Mouse (Mus musculus) embryonic facial prominence, embryonic 15.5 days (tissue): ENCODE data around the gene Brd1. TPM values are rescaled to one million over a fixed set of nuclear protein-coding genes. Genes with fewer than 3 reads are reported as not detected.
"Not testable (repeated sequence)": the region's sequence is repeated elsewhere in the genome, so short reads cannot be mapped to it uniquely, and the experiment has no call there.

Source experiments
- ATAC-seq: fragments of 200-750 bp; cut with Nextera tagmentation; 2 replicates; pipeline ENCODE4 v1.8.0; 2017; ENCODE audit warnings: low read depth, moderate TSS enrichment; ENCODE audit not compliant: insufficient number of reproducible peaks, low FRiP score, low TSS enrichment
- H3K27ac ChIP-seq: fragments of 300-500 bp; sonication (generic); replicated peaks from 2 replicates; pipeline ENCODE4 v1.5.1; 2015; ENCODE audit warnings: mild to moderate bottlenecking, inconsistent platforms
- H3K27me3 ChIP-seq: fragments of 300-500 bp; sonication (generic); 2 replicates; pipeline ENCODE4 v1.6.1; 2015; ENCODE audit warnings: inconsistent platforms
- H3K36me3 ChIP-seq: fragments of 300-500 bp; sonication (generic); 2 replicates; pipeline ENCODE4 v1.6.1; 2015; ENCODE audit warnings: mild to moderate bottlenecking, inconsistent platforms
- H3K4me1 ChIP-seq: fragments of 300-500 bp; sonication (generic); 2 replicates; pipeline ENCODE4 v1.6.1; 2015; ENCODE audit warnings: inconsistent platforms
- H3K4me2 ChIP-seq: fragments of 300-500 bp; sonication (generic); replicated peaks from 2 replicates; pipeline ENCODE4 v1.6.1; 2015; ENCODE audit warnings: mild to moderate bottlenecking, inconsistent platforms
- H3K4me3 ChIP-seq: fragments of 300-500 bp; sonication (generic); replicated peaks from 2 replicates; pipeline ENCODE4 v1.5.1; 2015; ENCODE audit warnings: mild to moderate bottlenecking, inconsistent platforms
- H3K9ac ChIP-seq: fragments of 300-500 bp; sonication (generic); 2 replicates; pipeline ENCODE4 v1.6.1; 2015; ENCODE audit warnings: inconsistent platforms
- H3K9me3 ChIP-seq: fragments of 300-500 bp; sonication (generic); replicated peaks from 2 replicates; pipeline ENCODE4 v1.6.1; 2016; ENCODE audit warnings: inconsistent platforms
- WGBS: fragments of 180-500 bp; shearing (Covaris S2); methylation state at CpG from one replicate; pipeline ENCODE4 v1.1.7; 2015; 5-methylcytosine and 5-hydroxymethylcytosine counted together
- polyA plus RNA-seq: library from polyadenylated mRNA; unstranded; fragments of >200 nt; fragmentation: Nextera tagmentation; extraction: Ambion mirVana; gene quantifications from 2 replicates; pipeline ENCODE4 v1.2.1, GENCODE M21; 2015

The Brd1 gene
- polyA plus RNA-seq, 1 experiment from 2014 or later: 21.3 TPM

DNA sequence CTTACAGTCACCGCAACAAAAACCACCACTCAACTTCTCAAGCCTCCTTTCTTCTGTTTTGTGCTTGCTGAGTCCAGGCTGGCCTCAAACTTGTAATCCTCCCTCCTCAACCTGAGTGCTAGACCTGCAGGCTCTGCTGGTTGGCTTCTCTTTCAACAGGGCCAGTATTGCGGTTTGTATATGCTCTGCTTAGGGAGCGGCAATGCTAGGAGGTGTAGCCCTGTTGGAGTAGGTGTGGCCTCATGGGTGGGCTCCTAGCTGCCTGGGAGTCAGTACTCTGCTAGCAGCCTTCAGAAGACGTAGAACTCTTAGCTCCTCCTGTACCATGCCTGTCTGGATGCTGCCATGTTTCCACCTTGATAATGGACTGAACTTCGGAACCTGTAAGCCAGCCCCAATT lies 25.8 kb downstream of the Brd1 start:
- H3K4me3 ChIP-seq: no peak overlapping the region
- no peaks in the 10 kb centered on the region for H3K27me3 ChIP-seq
- no peak for ATAC-seq
- peaks cover 89% of the 10 kb centered on the region for H3K36me3 ChIP-seq
- H3K27ac ChIP-seq: no peak overlapping the region
- H3K4me1 ChIP-seq: no peaks in the 10 kb centered on the region
- no peaks in the 10 kb centered on the region for H3K9me3 ChIP-seq
- WGBS: 91% methylated on average over 5 of the region's 5 CpGs
- no peak overlapping the region for H3K4me2 ChIP-seq
- no peak overlapping the region for H3K9ac ChIP-seq

DNA sequence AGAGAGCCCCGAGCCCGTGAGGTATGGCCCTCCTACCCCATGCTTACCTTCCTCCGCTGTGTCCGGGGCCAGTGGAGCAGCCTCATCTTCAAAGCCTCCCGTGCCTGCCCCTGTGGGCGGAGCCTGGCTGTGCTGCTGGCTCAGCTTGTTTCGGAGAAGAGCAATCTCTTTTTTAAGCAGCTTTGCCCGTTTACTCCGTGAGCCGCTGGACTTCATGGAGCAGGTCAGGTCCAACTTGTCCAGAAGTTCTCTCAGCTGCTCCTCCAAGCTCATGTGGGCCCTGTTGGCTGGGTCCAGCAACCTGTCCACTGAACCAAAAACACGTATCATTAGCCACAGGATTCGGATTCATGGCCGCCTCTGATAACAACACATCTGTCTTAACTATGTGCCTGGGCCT lies 27.0 kb downstream of the Brd1 start:
- ATAC-seq, H3K27ac ChIP-seq, H3K9me3 ChIP-seq, H3K4me2 ChIP-seq, H3K9ac ChIP-seq, H3K4me3 ChIP-seq, H3K27me3 ChIP-seq, H3K4me1 ChIP-seq: not testable (repeated sequence)
- H3K36me3 ChIP-seq: peaks cover 88% of the 10 kb centered on the region
- WGBS: 56% methylated on average over 13 of the region's 13 CpGs

DNA sequence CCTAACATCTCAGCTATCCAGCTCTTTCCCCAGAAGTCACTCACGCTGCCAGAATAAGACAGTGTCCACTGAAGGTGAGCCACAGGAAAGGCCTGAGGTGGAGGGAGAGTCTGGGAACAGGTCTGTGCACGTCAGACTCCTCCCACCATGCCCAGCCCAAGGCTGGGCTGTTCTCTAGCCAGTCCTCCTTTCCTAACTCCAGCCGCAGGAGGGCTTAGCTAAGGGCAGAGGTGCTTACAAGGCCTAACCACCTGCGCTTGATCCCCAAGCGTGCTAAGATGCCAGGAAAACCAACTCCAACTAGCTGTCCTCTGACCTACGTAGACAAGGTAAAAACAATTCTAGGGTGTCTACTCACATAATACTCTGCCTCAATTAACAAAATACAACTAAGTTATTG lies 27.7 kb downstream of the Brd1 start:
- H3K4me2 ChIP-seq: no peak overlapping the region
- peaks cover 88% of the 10 kb centered on the region for H3K36me3 ChIP-seq
- 77% methylated on average over 6 of the region's 6 CpGs for WGBS
- H3K27ac ChIP-seq: no peak overlapping the region
- H3K4me3 ChIP-seq: no peak overlapping the region
- ATAC-seq: no peak
- H3K9ac ChIP-seq: no peak overlapping the region
- H3K9me3 ChIP-seq: no peaks in the 10 kb centered on the region
- no peaks in the 10 kb centered on the region for H3K27me3 ChIP-seq
- no peaks in the 10 kb centered on the region for H3K4me1 ChIP-seq

DNA sequence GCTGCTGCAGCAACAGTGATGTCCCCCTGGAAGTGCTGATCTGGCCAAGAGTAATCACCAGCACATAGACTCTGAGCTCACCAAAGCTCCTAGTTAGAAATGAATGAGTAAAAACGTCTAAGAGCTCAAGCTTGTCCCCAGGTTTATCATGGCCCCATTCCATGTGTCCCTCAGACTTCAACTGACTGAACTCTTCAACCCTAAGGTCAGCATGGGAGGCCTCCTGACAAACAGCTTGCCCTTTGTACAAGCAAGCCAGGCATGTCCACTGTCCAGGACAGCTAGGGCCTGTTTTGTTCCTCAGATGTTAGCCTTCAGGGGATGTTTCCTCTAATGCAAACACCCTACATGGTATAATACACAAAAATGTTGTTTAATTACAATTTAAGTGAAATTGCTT lies 29.7 kb downstream of the Brd1 start:
- H3K36me3 ChIP-seq: peaks cover 87% of the 10 kb centered on the region
- no peaks in the 10 kb centered on the region for H3K4me1 ChIP-seq
- H3K4me3 ChIP-seq: no peak overlapping the region
- H3K9me3 ChIP-seq: no peaks in the 10 kb centered on the region
- 51% methylated on average over 1 of the region's 1 CpGs for WGBS
- ATAC-seq: no peak
- H3K9ac ChIP-seq: no peak overlapping the region
- no peak overlapping the region for H3K27ac ChIP-seq
- H3K4me2 ChIP-seq: no peak overlapping the region
- H3K27me3 ChIP-seq: no peaks in the 10 kb centered on the region

DNA sequence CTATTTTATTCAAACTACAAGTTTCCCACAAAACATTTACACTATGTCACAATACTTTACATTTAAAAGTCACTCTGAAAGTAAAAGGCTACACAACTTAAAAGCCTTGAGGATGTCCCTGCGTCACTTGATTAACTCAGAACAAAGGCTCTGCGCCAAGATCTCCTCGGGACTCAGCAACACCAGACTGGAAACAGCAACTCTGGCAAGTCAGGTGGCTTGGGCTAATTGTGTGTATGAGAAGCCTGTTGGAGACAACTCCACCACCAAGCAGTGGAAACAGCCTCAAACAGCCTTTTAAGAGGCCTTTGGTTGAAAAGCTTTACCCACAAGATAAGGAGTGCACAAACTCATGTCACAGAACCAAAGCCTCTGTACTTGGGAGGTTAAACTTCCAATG lies 31.5 kb downstream of the Brd1 start:
- peaks cover 84% of the 10 kb centered on the region for H3K36me3 ChIP-seq

DNA sequence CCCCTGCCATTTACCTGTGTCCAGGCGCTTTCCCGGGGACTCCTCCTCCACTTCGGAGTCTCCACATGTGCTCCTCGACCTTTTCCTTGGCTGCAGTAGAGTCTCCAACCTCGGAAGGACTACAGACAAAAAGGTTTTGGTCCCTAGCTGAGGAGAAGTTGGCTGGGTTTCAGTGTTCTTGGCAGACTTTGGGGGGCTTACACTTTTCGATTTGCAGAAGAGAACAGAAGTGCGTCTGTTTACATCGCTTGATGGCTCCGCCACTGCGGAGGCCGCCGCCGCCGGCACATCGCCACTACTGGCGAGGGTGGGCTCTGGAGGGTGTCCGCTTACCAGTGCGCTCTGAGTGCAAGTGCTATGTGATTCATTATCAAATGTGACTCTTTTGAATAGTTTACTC lies 33.3 kb downstream of the Brd1 start:
- Histone ChIP-seq H3K9ac (no peak overlapping the region), H3K4me3 (no peak overlapping the region), H3K4me2 (no peak overlapping the region), H3K36me3 (peaks cover 88% of the 10 kb centered on the region), H3K27me3 (no peaks in the 10 kb centered on the region), H3K27ac (no peak overlapping the region), H3K4me1 (no peaks in the 10 kb centered on the region), H3K9me3 (no peaks in the 10 kb centered on the region)
- ATAC-seq: no peak
- 86% methylated on average over 18 of the region's 18 CpGs for WGBS

More for the DNA sequence above, 31.5 kb downstream of the Brd1 start:
- WGBS: 78% methylated on average over 3 of the region's 3 CpGs
- Histone ChIP-seq H3K4me2 (no peak overlapping the region), H3K9me3 (no peaks in the 10 kb centered on the region), H3K27ac (no peak overlapping the region), H3K4me3 (no peak overlapping the region), H3K27me3 (no peaks in the 10 kb centered on the region), H3K4me1 (no peaks in the 10 kb centered on the region), H3K9ac (no peak overlapping the region)
- ATAC-seq: no peak

DNA sequence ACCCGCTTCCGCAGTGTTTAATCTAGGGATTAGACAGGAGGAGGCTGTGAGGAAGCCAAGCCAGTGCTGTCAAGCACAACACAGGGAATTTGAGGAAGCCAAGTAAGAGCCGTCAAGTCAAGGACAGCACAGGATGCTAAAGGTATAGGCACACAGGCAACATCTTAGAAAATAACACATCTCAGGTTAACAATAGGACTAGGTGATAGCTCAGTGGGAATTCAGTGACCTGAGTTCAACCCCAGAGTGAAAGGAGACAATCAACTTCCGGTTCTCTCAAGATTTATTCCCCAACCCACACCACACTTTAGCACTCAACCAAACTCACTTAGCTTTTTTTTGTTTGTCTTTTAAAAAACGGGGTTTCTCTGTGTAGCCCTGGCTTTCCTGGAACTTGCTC lies 34.5 kb downstream of the Brd1 start:
- WGBS: 88% methylated on average over 5 of the region's 5 CpGs
- no peak overlapping the region for H3K4me3 ChIP-seq
- 0 out of 2 replicates have a peak, but pooled peaks cover under 1% of the 10 kb centered on the region for H3K4me1 ChIP-seq
- no peaks in the 10 kb centered on the region for H3K9me3 ChIP-seq
- no peak for ATAC-seq
- no peak overlapping the region for H3K4me2 ChIP-seq
- H3K9ac ChIP-seq: no peak overlapping the region
- H3K36me3 ChIP-seq: peaks cover 88% of the 10 kb centered on the region
- H3K27ac ChIP-seq: no peak overlapping the region
- H3K27me3 ChIP-seq: no peaks in the 10 kb centered on the region

DNA sequence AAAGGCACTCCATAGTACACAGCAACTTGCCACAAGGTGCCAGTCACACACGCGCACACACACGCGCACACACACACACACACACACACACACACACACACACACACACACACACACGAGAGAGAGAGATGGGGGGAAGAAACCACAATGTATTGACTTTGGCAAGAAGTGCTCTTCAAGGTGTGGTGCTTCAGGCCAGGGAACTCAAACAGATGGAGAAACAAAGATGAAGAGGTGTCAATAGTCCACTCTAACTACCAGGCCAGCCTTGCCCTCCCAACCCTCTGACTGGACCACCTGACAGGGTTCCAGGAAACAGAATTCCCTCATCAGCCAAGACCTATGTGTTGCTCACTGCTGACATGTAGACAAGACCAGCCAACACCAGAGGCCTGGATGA lies 36.4 kb downstream of the Brd1 start:
- Histone ChIP-seq H3K36me3 (peaks cover 83% of the 10 kb centered on the region), H3K4me2 (no peak overlapping the region), H3K9me3 (no peaks in the 10 kb centered on the region), H3K9ac (no peak overlapping the region), H3K27me3 (no peaks in the 10 kb centered on the region), H3K27ac (no peak overlapping the region), H3K4me1 (0 out of 2 replicates have a peak, but pooled peaks cover 7% of the 10 kb centered on the region), H3K4me3 (no peak overlapping the region)
- WGBS: 89% methylated on average over 5 of the region's 5 CpGs
- ATAC-seq: no peak

DNA sequence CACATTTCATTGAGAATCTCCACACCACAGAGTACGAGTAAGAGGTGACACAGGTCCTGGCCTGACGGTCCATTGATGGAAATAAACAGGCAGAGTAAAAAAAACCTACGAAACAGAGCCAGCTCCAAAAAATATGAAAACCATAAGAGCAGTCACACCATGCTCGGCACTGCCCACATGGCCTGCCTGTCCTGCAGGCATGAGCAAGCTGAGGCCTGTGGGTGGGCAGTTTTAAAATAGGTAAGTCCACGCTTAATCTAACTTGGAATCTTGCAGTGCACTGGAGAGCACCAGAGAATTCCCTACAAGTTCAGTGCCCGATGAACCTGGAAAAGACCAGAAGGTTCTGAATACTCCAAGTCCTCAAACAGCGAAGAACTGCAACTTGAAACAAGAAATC lies 38.0 kb downstream of the Brd1 start:
- Histone ChIP-seq H3K4me2 (no peak overlapping the region), H3K27me3 (no peaks in the 10 kb centered on the region), H3K4me3 (no peak overlapping the region), H3K27ac (no peak overlapping the region), H3K4me1 (0 out of 2 replicates have a peak, but pooled peaks cover 7% of the 10 kb centered on the region), H3K9ac (no peak overlapping the region), H3K9me3 (no peaks in the 10 kb centered on the region), H3K36me3 (peaks cover 80% of the 10 kb centered on the region)
- no peak for ATAC-seq
- 87% methylated on average over 7 of the region's 7 CpGs for WGBS

DNA sequence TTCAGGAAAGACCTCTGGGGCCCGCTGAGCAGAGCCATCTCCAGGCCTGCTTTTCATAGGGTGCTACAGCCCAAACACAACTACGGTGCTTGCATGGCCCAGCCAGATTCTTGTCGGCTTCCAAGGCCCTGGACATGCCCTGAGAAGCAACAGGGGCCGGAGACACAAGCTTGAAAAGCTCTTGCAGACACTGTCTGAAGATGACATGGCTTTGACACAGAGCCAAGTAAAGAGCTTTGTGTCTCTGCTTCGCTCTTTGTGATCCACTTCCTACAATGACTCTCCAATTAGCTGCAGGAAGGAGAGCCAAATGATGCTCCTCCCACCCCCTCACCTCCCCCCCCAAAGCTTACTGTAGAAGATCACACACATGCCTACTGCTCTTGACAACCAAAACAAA lies 40.0 kb downstream of the Brd1 start:
- Histone ChIP-seq H3K9ac (no peak overlapping the region), H3K4me1 (0 out of 2 replicates have a peak, but pooled peaks cover 7% of the 10 kb centered on the region), H3K27me3 (no peaks in the 10 kb centered on the region), H3K4me3 (no peak overlapping the region), H3K27ac (no peak overlapping the region), H3K4me2 (no peak overlapping the region), H3K36me3 (peaks cover 81% of the 10 kb centered on the region), H3K9me3 (no peaks in the 10 kb centered on the region)
- 72% methylated on average over 5 of the region's 5 CpGs for WGBS
- ATAC-seq: no peak

DNA sequence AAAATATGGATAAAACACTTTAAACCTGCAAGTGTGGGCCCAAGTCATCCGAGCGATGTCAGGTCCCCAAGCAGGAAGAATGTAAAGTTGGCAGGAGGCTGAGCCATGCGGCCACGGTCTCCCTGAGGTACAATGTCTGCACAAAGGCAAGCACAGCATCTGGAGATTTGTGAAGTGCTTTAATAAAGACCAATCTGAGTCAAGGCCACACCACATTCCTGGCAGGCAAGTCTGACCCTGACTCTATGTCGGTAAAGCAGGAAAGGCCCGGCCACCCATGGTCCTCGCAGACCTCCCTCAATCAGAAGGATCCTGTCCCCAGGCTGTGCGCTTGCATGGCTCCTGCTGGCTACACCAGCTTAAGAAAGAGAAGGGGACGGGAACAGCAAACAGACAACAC lies 41.3 kb downstream of the Brd1 start:
- no peaks in the 10 kb centered on the region for H3K27me3 ChIP-seq
- 69% methylated on average over 9 of the region's 9 CpGs for WGBS

DNA sequence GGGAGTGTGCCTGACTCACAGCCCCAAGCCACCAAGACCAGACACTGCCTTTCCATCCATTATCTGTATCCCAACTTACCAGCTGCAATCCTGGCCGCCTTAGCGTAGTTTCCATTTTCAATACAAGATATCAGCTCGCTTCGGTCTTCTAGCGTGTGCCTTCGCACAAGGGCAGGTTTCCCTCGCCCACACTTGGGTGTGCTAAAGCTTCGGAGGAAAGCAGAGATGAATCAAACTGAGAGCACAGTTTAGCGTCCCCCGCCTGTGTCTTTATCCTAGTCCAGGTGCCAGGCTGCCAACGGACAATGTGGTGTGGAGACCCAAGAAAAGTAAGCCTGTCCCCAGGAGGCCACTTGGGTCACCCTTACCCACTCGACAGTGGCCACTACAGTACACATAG lies 42.9 kb downstream of the Brd1 start:
- 94% methylated on average over 12 of the region's 12 CpGs for WGBS
- Histone ChIP-seq H3K4me3 (no peak overlapping the region), H3K9ac (no peak overlapping the region), H3K27me3 (no peaks in the 10 kb centered on the region), H3K9me3 (no peaks in the 10 kb centered on the region), H3K27ac (no peak overlapping the region), H3K4me1 (0 out of 2 replicates have a peak, but pooled peaks cover 7% of the 10 kb centered on the region), H3K36me3 (peaks cover 86% of the 10 kb centered on the region), H3K4me2 (no peak overlapping the region)
- ATAC-seq: no peak

More for the DNA sequence above, 41.3 kb downstream of the Brd1 start:
- Histone ChIP-seq H3K9me3 (no peaks in the 10 kb centered on the region), H3K4me1 (0 out of 2 replicates have a peak, but pooled peaks cover 7% of the 10 kb centered on the region), H3K27ac (no peak overlapping the region), H3K36me3 (peaks cover 83% of the 10 kb centered on the region), H3K4me2 (no peak overlapping the region), H3K4me3 (no peak overlapping the region), H3K9ac (no peak overlapping the region)
- no peak for ATAC-seq
